ENCODE assay signal across 18 mouse cellular contexts in the genomic region with DNA sequence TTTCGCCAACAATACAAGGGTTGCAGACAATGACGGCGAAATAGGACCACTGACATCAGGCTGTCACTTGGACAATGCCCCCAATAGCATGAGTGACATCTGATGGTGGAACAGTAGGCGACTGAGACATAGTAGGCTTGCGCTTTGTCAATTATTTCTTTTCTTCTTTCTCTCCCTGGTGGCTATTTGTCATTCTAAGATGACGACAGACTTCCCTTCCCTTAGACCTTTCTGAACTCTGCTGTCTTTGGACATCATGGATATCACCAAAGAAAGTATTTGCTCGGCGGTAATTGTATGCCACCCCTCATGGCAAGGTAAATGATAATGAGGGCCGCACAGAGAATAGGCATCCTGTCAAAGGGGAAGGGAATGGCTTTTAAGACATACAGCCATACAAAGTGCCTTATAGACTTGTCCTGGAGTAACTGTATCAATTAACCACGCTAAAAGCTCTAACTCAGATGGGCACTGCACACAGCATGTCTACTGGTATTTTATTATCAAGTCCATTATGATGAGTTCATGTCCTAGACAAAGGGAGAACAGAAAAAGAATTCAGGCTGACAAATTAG.
DNase-seq lines count a peak whose midpoint lies in the region; ATAC-seq and TF ChIP-seq lines count a peak whose summit lies in the region.
"Had no signal": no experiment of that assay in that cellular context is flagged by ENCODE, and none has a peak within 500 bp of the region (broad histone marks: within the 10 kb centered on the region; RNA-seq: fewer than 3 reads in every experiment).

No protein-coding gene starts in this region.

- no peak overlapping the region for H3K4me3 ChIP-seq in neural tube, embryonic 12.5 days
- H3K4me3 ChIP-seq in neural tube, embryonic 15.5 days (replicated peaks), result no peak overlapping the region
- H3K4me3 ChIP-seq in hindbrain, embryonic 14.5 days (replicated peaks; ENCODE audit: low read length), result no peak overlapping the region
- H3K4me3 ChIP-seq in thymus, adult 2 months (ENCODE audit: control insufficient read depth, insufficient read depth, low read length), result no peak overlapping the region
- H3K4me3 ChIP-seq: heart, embryonic 12.5 days; intestine, embryonic 15.5 days; megakaryocyte, embryonic 14.5 days had no signal

- peak; percentile 78 for ATAC-seq in neural tube, embryonic 12.5 days (ENCODE audit: low FRiP score, low read depth)
- no peak for ATAC-seq in neural tube, embryonic 15.5 days (ENCODE audit: low FRiP score)
- ATAC-seq in hindbrain, embryonic 14.5 days (ENCODE audit: low FRiP score), result peak; percentile 41; the same call in 1 of the 2 replicates
- ATAC-seq: intestine, embryonic 15.5 days; liver, postnatal 0 days had no signal

- no peak for TF ChIP-seq CTCF in thymus, adult 2 months (IDR thresholded peaks at IDR 0.05; ENCODE audit: borderline replicate concordance, control insufficient read depth, extremely low read depth, insufficient read depth, low read length, poor library complexity)

- H3K9me3 ChIP-seq in neural tube, embryonic 12.5 days, result no peaks in the 10 kb centered on the region
- no peaks in the 10 kb centered on the region for H3K9me3 ChIP-seq in neural tube, embryonic 15.5 days (replicated peaks)
- H3K9me3 ChIP-seq in hindbrain, embryonic 14.5 days (ENCODE audit: control insufficient read depth, low read length), result no peaks in the 10 kb centered on the region
- H3K9me3 ChIP-seq: heart, embryonic 12.5 days; intestine, embryonic 15.5 days had no signal

- H3K27me3 ChIP-seq in neural tube, embryonic 12.5 days (replicated peaks), result peaks cover 13% of the 10 kb centered on the region
- H3K27me3 ChIP-seq in neural tube, embryonic 15.5 days (replicated peaks), result no peaks in the 10 kb centered on the region
- H3K27me3 ChIP-seq in hindbrain, embryonic 14.5 days (ENCODE audit: control insufficient read depth, insufficient read depth, low read length), result peaks cover 29% of the 10 kb centered on the region
- H3K27me3 ChIP-seq in thymus, adult 2 months (ENCODE audit: control insufficient read depth, insufficient read depth, low read length), result no peaks in the 10 kb centered on the region
- H3K27me3 ChIP-seq: heart, embryonic 12.5 days; intestine, embryonic 15.5 days; megakaryocyte, embryonic 14.5 days had no signal

- H3K9ac ChIP-seq in neural tube, embryonic 12.5 days, result no peak overlapping the region
- no peak overlapping the region for H3K9ac ChIP-seq in neural tube, embryonic 15.5 days (replicated peaks)
- H3K9ac ChIP-seq in hindbrain, embryonic 14.5 days, result no peak overlapping the region
- H3K9ac ChIP-seq: heart, embryonic 12.5 days; intestine, embryonic 15.5 days; liver, postnatal 0 days had no signal

- no peaks in the 10 kb centered on the region for H3K36me3 ChIP-seq in neural tube, embryonic 12.5 days
- H3K36me3 ChIP-seq in neural tube, embryonic 15.5 days, result no peaks in the 10 kb centered on the region
- no peaks in the 10 kb centered on the region for H3K36me3 ChIP-seq in hindbrain, embryonic 14.5 days (replicated peaks; ENCODE audit: control insufficient read depth, insufficient read depth)
- no peaks in the 10 kb centered on the region for H3K36me3 ChIP-seq in thymus, adult 2 months (ENCODE audit: control insufficient read depth, insufficient read depth, low read length)
- H3K36me3 ChIP-seq: heart, embryonic 12.5 days; intestine, embryonic 15.5 days had no signal

- TF ChIP-seq POLR2A in thymus, adult 2 months (IDR thresholded peaks at IDR 0.05; ENCODE audit: control insufficient read depth, extremely low read depth, insufficient read depth, low read length, poor library complexity), result no peak

- peaks cover 9% of the 10 kb centered on the region for H3K4me1 ChIP-seq in neural tube, embryonic 12.5 days
- H3K4me1 ChIP-seq in neural tube, embryonic 15.5 days, result 0 out of 2 replicates have a peak, but pooled peaks cover 4% of the 10 kb centered on the region
- peaks cover 14% of the 10 kb centered on the region for H3K4me1 ChIP-seq in hindbrain, embryonic 14.5 days (replicated peaks; ENCODE audit: control insufficient read depth, insufficient read depth, low read length)
- H3K4me1 ChIP-seq in thymus, adult 2 months (replicated peaks; ENCODE audit: control insufficient read depth, insufficient read depth, low read length), result no peaks in the 10 kb centered on the region
- H3K4me1 ChIP-seq: intestine, embryonic 15.5 days; megakaryocyte, embryonic 14.5 days had no signal

- no peak overlapping the region for H3K27ac ChIP-seq in neural tube, embryonic 12.5 days
- H3K27ac ChIP-seq in neural tube, embryonic 15.5 days (replicated peaks), result no peak overlapping the region
- H3K27ac ChIP-seq in hindbrain, embryonic 14.5 days, result no peak overlapping the region
- H3K27ac ChIP-seq in thymus, adult 2 months (ENCODE audit: control insufficient read depth, insufficient read depth, low read length), result no peak overlapping the region
- H3K27ac ChIP-seq: intestine, embryonic 15.5 days had no signal

- 47% methylated on average over 10 of the region's 10 CpGs for WGBS in neural tube, embryonic 12.5 days
- 36% methylated on average over 10 of the region's 10 CpGs for WGBS in neural tube, embryonic 15.5 days
- WGBS in hindbrain, embryonic 14.5 days, result 16% methylated on average over 10 of the region's 10 CpGs
- 93% methylated on average over 10 of the region's 10 CpGs for WGBS in thymus, adult 2 months

- no peak overlapping the region for H3K4me2 ChIP-seq in neural tube, embryonic 12.5 days (replicated peaks)
- H3K4me2 ChIP-seq in neural tube, embryonic 15.5 days, result no peak overlapping the region
- no peak overlapping the region for H3K4me2 ChIP-seq in hindbrain, embryonic 14.5 days (replicated peaks)
- H3K4me2 ChIP-seq: heart, embryonic 12.5 days; intestine, embryonic 15.5 days had no signal

- peak; percentile 60 for DNase-seq in embryo, embryonic 10.5 days (ENCODE audit: low spot score)
- no peak for DNase-seq in embryo, embryonic 9.5 days (ENCODE audit: extremely low spot score)
- peak; percentile 50 for DNase-seq in hindbrain, embryonic 14.5 days (ENCODE audit: low spot score)
- peak; percentile 91 for DNase-seq in retina, postnatal 1 day
- no peak for DNase-seq in heart, adult 8-10 months (ENCODE audit: low spot score)
- no peak for DNase-seq in thymus, adult 2 months
- DNase-seq: adrenal gland, adult 8-10 months; cerebellum, adult 18-20 months; gastrocnemius, postnatal 36 days; heart, postnatal 36 days; liver; liver, postnatal 0 days; lung, postnatal 14 days had no signal

Comparison
In these comparisons a context has a peak if more than half of its experiments do, and no peak if none do; other contexts are left out.
1. DNase-seq: peak in embryo, embryonic 10.5 days (single experiment), hindbrain, embryonic 14.5 days (single experiment) and retina, postnatal 1 day (single experiment); none in embryo, embryonic 9.5 days (single experiment), heart, adult 8-10 months (single experiment) and thymus, adult 2 months (single experiment).